Mouse (Mus musculus): ENCODE results near the gene Tff3.

- TF ChIP-seq CTCF (IDR thresholded peaks at IDR 0.05; ENCODE audit: borderline replicate concordance, insufficient read depth, low read length) (no peak), POLR2A (IDR thresholded peaks at IDR 0.05; ENCODE audit: low read depth, low read length) (no peak)
Measured at GRCm38 (mm10) chr17:31129452-31129851, at the start of gene Tff3.

All from embryonic fibroblast, embryonic 13.5 days (primary cell).